Mouse (Mus musculus) liver, postnatal 0 days (tissue): ENCODE measurements around the gene Acly. TPM values are rescaled to one million over a fixed set of nuclear protein-coding genes. Genes with fewer than 3 reads are reported as not detected.

Experiments used
- ATAC-seq: fragments of 200-750 bp; cut with Nextera tagmentation; 2 replicates; pipeline ENCODE4 v1.8.0; 2017; ENCODE audit warnings: mild to moderate bottlenecking, moderate library complexity
- DNase-seq: peaks from one replicate; pipeline ENCODE4 v3.0.0-alpha.2; 2016
- H3K27ac ChIP-seq: fragments of 300-500 bp; sonication (generic); 2 replicates; pipeline ENCODE4 v1.5.1; 2014; ENCODE audit warnings: antibody characterized with exemption, moderate library complexity, mild to moderate bottlenecking, low read depth
- H3K27me3 ChIP-seq: fragments of 300-500 bp; sonication (generic); 2 replicates; pipeline ENCODE4 v1.6.1; 2014; ENCODE audit warnings: low read length, control low read depth, mixed read lengths; ENCODE audit not compliant: insufficient read depth
- H3K36me3 ChIP-seq: fragments of 300-500 bp; sonication (generic); replicated peaks from 2 replicates; pipeline ENCODE4 v1.6.1; 2014; ENCODE audit warnings: mild to moderate bottlenecking, control low read depth, low read length, moderate library complexity, mixed read lengths; ENCODE audit not compliant: insufficient read depth
- H3K4me1 ChIP-seq: fragments of 300-500 bp; sonication (generic); 2 replicates; pipeline ENCODE4 v1.6.1; 2014; ENCODE audit warnings: antibody characterized with exemption, mild to moderate bottlenecking, control low read depth; ENCODE audit not compliant: insufficient read depth
- H3K4me2 ChIP-seq: fragments of 300-500 bp; sonication (generic); 2 replicates; pipeline ENCODE4 v1.6.1; 2014; ENCODE audit warnings: low read depth, mild to moderate bottlenecking, low read length, moderate library complexity, mixed read lengths
- H3K4me3 ChIP-seq: fragments of 300-500 bp; sonication (generic); 2 replicates; pipeline ENCODE4 v1.5.1; 2014; ENCODE audit warnings: low read depth, low read length
- H3K9ac ChIP-seq: fragments of 300-500 bp; sonication (generic); replicated peaks from 2 replicates; pipeline ENCODE4 v1.6.1; 2014; ENCODE audit warnings: mild to moderate bottlenecking, moderate library complexity
- H3K9me3 ChIP-seq: fragments of 300-500 bp; sonication (generic); 2 replicates; pipeline ENCODE4 v1.6.1; 2016; ENCODE audit warnings: mild to moderate bottlenecking, control low read depth, low read length, mixed read lengths
- CTCF ChIP-seq: sonication (generic); IDR thresholded peaks from 2 replicates; pipeline ENCODE4 v1.5.1; 2016; ENCODE audit warnings: antibody characterized with exemption, low read depth
- EP300 ChIP-seq: IDR thresholded peaks from 2 replicates; pipeline ENCODE4 v1.6.1; 2016; ENCODE audit warnings: antibody characterized with exemption, low read depth, mild to moderate bottlenecking
- WGBS: fragments of 180-500 bp; shearing (Covaris S2); extraction: QIAGEN DNeasy Blood & Tissue Kit; methylation state at CpG from one replicate; pipeline ENCODE4 v1.1.7; 2014; ENCODE audit not compliant: insufficient replicate concordance; 5-methylcytosine and 5-hydroxymethylcytosine counted together
- polyA plus RNA-seq: library from polyadenylated mRNA; unstranded; fragments of >200 nt; fragmentation: Nextera tagmentation; extraction: Ambion mirVana; gene quantifications from 2 replicates; pipeline ENCODE4 v1.2.1, GENCODE M21; 2015

The Acly gene
- polyA plus RNA-seq, 1 experiment from 2014 or later, result 29.8 TPM

DNA sequence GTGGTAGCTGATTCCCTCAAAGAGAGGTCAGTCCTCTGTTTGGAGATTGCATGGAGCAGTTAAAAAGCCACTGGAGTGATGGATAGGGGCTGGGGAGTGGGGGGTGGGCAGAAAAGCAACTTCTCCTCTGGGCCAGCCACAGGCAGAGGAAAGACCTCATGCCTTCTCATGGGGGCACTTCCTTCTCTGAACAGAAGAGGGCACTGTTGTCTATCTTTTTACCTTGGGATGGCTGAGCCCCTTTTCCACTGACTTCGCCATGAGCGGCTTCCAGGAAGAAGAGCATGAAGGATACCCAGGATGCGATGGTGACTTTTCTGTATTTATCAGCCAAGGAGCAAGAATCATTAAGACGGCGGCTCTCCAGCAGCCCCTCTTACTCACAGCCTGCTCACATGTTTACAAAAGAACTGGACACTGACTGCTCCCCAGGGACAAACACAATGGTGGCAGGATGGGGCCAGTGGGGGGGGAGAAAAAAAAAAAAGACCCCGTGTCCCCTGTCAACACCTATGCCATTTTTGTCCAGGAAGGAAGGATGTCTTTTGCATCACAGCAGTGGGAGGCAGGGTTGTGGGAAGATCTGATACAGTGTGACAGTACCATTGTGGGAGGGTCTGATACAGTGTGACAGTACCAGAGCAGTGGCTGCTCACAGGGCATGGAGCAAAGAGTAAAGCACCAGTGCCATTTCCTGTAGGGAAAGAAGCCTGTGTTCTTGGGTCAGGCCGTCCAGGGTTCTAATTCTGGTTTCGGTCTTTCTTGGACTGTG lies 42.8 kb upstream of the Acly start:
- H3K4me1 ChIP-seq, result peaks cover 12% of the 10 kb centered on the region
- no peak for TF ChIP-seq EP300
- peak; percentile 91 for TF ChIP-seq CTCF
- H3K27me3 ChIP-seq, result no peaks in the 10 kb centered on the region
- peak overlapping the region; percentile 3; the same call in 1 of the 2 replicates for H3K4me3 ChIP-seq
- peak overlapping the region; percentile 64 for H3K4me2 ChIP-seq
- H3K9me3 ChIP-seq, result no peaks in the 10 kb centered on the region
- WGBS, result 9% methylated on average over 8 of the region's 8 CpGs
- DNase-seq (peak; percentile 74), ATAC-seq (peak; percentile 51; the same call in 1 of the 2 replicates)
- H3K9ac ChIP-seq, result no peak overlapping the region
- no peaks in the 10 kb centered on the region for H3K36me3 ChIP-seq
- no peak overlapping the region for H3K27ac ChIP-seq

DNA sequence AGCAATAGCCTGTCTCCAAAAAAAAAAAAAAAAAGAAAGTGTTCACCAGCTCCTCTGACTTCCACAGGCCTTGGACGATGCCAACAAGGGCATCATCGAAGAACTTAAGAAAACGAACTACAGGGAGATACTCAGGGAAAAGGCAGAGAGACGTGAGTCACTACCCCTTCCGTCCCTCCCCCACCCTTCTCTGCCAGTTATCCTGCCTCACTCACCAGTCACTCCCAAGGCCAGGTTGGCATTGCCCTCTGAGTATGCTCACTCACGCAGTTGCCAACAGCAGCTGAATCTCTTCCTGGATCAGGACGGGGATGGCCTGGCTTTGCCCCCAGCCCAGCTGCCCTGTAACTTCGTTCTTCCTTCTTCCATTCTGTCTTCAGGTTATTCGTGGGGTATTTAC lies 42.0 kb upstream of the Acly start:
- no peak for DNase-seq
- WGBS, result 63% methylated on average over 9 of the region's 9 CpGs
- H3K27me3 ChIP-seq, result no peaks in the 10 kb centered on the region

DNA sequence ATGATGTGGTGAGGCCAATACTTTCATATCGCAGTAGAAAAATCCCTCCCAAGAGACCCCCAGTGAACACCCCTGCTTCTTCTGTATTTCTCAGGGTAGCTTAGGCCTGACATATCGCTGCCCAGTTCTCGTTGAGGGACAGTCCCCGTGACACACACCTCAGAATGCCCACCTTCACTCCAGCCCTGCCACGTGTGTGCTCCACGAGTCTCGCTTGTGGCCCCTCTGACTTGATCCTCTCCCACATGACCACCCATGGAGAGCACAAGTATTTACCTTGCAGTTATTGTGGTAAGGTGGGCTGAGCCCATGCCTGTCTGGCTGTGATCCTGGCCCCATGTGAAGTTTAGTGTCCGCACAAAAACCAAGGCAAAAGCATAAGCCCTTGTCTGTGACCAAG lies 40.9 kb upstream of the Acly start:
- H3K27me3 ChIP-seq, result no peaks in the 10 kb centered on the region
- no peak overlapping the region for H3K4me3 ChIP-seq
- ATAC-seq (no peak), DNase-seq (no peak)
- TF ChIP-seq CTCF (no peak), EP300 (no peak)
- no peak overlapping the region for H3K27ac ChIP-seq
- peaks cover 12% of the 10 kb centered on the region for H3K4me1 ChIP-seq
- no peak overlapping the region for H3K9ac ChIP-seq
- no peak overlapping the region for H3K4me2 ChIP-seq
- 87% methylated on average over 8 of the region's 8 CpGs for WGBS
- no peaks in the 10 kb centered on the region for H3K36me3 ChIP-seq
- no peaks in the 10 kb centered on the region for H3K9me3 ChIP-seq

More for the DNA sequence above, 42.0 kb upstream of the Acly start:
- Histone ChIP-seq H3K4me3 (no peak overlapping the region), H3K27ac (no peak overlapping the region), H3K4me2 (no peak overlapping the region), H3K9me3 (no peaks in the 10 kb centered on the region), H3K36me3 (no peaks in the 10 kb centered on the region), H3K4me1 (peaks cover 12% of the 10 kb centered on the region), H3K9ac (no peak overlapping the region)
- no peak for ATAC-seq
- TF ChIP-seq CTCF (no peak), EP300 (no peak)

- H3K27me3 ChIP-seq, result no peaks in the 10 kb centered on the region
- H3K27ac ChIP-seq, result no peak overlapping the region
- peaks cover 12% of the 10 kb centered on the region for H3K4me1 ChIP-seq
- ATAC-seq (peak; percentile 31; the same call in 1 of the 2 replicates), DNase-seq (peak; percentile 54)
- H3K4me3 ChIP-seq, result no peak overlapping the region
- no peak overlapping the region for H3K4me2 ChIP-seq
- no peaks in the 10 kb centered on the region for H3K36me3 ChIP-seq
- 35% methylated on average over 9 of the region's 9 CpGs for WGBS
- no peaks in the 10 kb centered on the region for H3K9me3 ChIP-seq
- H3K9ac ChIP-seq, result no peak overlapping the region
- TF ChIP-seq CTCF (no peak), EP300 (no peak)
These were observed 40.0 kb upstream of the Acly start for GRCm38 (mm10) chr11:100567815-100568245.

- WGBS, result 31% methylated on average over 5 of the region's 5 CpGs
- DNase-seq (no peak), ATAC-seq (no peak)
- H3K27me3 ChIP-seq, result no peaks in the 10 kb centered on the region
- H3K4me1 ChIP-seq, result peaks cover 12% of the 10 kb centered on the region
- no peaks in the 10 kb centered on the region for H3K36me3 ChIP-seq
- H3K4me3 ChIP-seq, result no peak overlapping the region
- no peak for TF ChIP-seq EP300
- TF ChIP-seq CTCF, result no peak
- H3K27ac ChIP-seq, result no peak overlapping the region
- no peak overlapping the region for H3K4me2 ChIP-seq
- H3K9me3 ChIP-seq, result no peaks in the 10 kb centered on the region
- no peak overlapping the region for H3K9ac ChIP-seq
These were observed 39.4 kb upstream of the Acly start for GRCm38 (mm10) chr11:100567229-100567628.

DNA sequence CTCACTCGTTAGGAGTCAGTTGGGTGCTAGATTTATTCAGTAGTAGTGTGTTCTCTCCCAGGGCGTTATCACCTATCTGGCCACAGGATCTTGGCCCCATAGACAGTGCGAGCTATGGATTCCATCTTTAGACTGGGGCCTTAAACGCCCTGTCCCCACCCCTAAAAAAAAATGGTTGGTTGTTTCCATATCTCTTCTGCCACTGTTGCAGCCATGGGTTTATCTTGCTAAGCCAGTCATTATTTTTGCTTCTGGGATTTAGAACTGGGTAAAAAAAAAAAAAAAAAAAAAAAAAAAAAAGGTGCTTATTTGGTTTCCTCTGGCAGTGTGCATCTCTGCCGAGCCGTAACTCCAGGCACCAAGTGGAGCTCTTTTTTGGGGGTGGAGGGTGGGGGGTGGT lies 36.9 kb upstream of the Acly start:
- H3K36me3 ChIP-seq, result no peaks in the 10 kb centered on the region

More for the DNA sequence above, 36.9 kb upstream of the Acly start:
- DNase-seq, result no peak
- H3K9ac ChIP-seq, result no peak overlapping the region
- H3K27me3 ChIP-seq, result no peaks in the 10 kb centered on the region
- no peak overlapping the region for H3K4me3 ChIP-seq
- H3K9me3 ChIP-seq, result no peaks in the 10 kb centered on the region
- no peak for ATAC-seq
- H3K4me1 ChIP-seq, result no peaks in the 10 kb centered on the region
- TF ChIP-seq CTCF (no peak), EP300 (no peak)
- 65% methylated on average over 6 of the region's 6 CpGs for WGBS
- no peak overlapping the region for H3K27ac ChIP-seq
- no peak overlapping the region for H3K4me2 ChIP-seq
